Mouse (Mus musculus): ENCODE measurements around the gene Aqp8.

The Aqp8 gene

DNA sequence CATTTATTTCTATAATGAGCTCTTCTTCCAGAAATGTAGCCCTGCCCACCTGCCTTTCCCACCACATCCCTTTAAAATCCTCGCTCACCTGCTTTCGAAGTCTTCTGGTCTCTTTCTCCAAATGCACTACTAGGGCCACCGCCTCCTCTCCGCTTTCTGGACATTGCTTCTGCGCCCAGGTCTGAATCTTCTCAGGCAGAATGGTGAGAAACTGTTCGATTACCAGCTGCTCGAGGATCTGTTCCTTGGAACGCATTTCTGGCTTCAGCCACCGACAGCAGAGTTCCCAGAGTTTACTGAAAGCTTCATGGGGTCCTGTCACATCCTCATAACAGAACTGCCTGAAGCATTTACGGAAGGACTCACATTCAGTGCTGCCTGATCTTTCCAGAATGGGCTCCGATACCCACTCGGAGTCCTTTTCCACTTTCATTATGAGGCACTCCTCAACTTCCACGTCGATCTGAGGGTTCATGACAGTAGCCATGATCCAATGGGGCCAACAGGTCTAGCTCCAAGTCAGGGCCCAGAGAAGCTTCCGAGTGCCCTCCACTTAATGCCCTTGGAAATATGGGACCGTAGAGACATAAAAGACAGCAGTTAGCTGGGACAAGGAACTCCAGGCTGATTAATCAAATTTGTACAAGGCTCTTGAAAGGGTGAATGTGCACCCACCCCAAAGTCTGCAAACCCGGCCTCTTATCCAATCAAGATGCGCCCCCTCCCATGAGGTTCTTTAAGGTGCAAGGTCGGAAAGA lies 37.6 kb downstream of the Aqp8 start:
- DNase-seq (ENCODE audit: low read depth) = no peak

GRCm38 (mm10) chr7:123500239-123501219 lies 38.4 kb downstream of the Aqp8 start, which contains the start of gene Zkscan2:
Zkscan2 (minus strand) TSS chr7:123500449.
- DNase-seq (ENCODE audit: low read depth) = no peak

DNA sequence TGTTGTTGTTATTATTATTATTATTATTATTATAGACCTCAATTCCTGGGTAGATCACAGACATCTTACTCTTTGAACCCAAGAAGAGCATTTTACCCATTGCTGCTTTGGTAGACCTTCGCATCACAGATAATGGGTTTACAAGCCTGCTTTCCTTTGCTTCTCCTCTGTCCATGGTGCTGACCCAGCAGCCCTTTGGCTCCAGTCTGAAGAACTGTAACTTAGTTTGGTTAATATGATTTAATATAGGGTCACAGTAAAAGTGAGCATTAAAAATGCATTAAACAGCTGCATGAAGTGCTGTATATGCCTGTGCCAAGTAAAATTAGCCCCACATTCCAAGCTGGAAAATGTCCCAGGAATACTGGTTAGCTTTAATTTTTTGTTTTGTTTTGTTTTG lies 41.3 kb downstream of the Aqp8 start:
- no peak for DNase-seq (ENCODE audit: low read depth)

GRCm38 (mm10) chr7:123507946-123508345 lies 45.9 kb downstream of the Aqp8 start:
- DNase-seq (ENCODE audit: low read depth) = no peak

All from naive thymus-derived CD4-positive, alpha-beta T cell, adult 2 months (primary cell).